Mouse (Mus musculus): ENCODE results near the gene Ddx23. TPM values are rescaled to one million over a fixed set of nuclear protein-coding genes. Genes with fewer than 3 reads are reported as not detected.

Gene Ddx23
- polyA plus RNA-seq, 1 experiment from 2014 or later: 10.0 TPM

DNA sequence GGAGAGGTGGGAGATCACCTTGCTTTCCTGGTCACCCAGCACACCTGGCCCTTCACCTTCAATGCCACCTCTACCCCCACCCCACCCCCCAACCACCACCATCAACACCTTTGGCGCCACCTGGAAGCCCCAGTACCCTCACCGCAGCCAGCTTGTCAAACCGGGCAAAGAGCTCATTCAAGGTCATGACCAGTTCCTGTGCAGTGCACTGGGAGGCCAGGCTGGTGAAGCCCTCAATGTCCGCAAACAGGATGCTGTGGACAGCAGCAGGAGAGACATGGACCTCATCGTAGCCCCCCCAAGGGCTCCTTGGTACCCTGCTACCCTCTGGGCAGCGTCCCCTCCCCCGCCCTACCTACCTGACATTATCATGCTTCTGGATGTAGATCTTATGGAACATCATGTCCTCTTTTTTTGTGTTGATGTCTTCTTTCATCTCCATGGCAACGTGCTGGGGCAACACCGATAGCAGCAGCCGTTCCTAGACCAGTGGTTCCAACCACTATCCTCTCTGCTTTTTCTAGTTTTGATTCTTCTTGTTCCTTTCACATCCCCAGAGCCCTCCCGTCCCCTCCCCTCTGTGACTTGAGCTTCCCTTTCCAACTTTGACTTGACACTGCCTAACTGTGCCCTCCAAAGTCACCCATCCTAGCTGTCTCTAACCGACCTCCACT is 62.5 kb downstream of the Ddx23 start:
- WGBS (ENCODE audit: insufficient replicate concordance): 82% methylated on average over 12 of the region's 12 CpGs
- Histone ChIP-seq H3K36me3 (ENCODE audit: control insufficient read depth, insufficient read depth) (peaks cover 56% of the 10 kb centered on the region), H3K27ac (ENCODE audit: low read length) (no peak overlapping the region), H3K9ac (ENCODE audit: low read depth, low read length) (no peak overlapping the region), H3K4me2 (ENCODE audit: low read depth, low read length) (no peak overlapping the region), H3K4me1 (ENCODE audit: control insufficient read depth, low read depth, low read length) (peaks cover 40% of the 10 kb centered on the region), H3K27me3 (ENCODE audit: control insufficient read depth, insufficient read depth, low read depth, low read length) (no peaks in the 10 kb centered on the region), H3K4me3 (ENCODE audit: low read depth, low read length) (no peak overlapping the region), H3K9me3 (replicated peaks; ENCODE audit: control insufficient read depth, low read length) (no peaks in the 10 kb centered on the region)
- ATAC-seq (ENCODE audit: low read depth): no peak

DNA sequence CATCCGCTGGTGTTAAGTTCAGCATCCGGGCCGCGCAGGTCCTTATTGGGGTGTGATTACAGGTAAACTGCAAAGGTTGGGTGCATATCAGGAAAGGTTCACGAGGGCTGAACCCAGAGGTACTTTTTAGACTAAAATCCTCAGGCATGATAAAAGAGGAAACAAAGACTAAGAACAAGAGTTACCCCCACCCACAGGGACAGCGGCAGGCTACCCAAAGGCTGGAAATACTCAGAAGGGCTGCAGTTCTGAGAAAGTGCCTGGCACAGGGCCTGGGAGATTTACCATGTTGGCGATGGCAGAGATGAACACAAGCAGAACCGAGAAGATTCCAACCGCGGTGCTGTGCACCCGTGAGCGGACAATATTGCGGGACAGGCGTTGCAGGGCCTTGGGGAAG is 66.1 kb downstream of the Ddx23 start:
- no peak overlapping the region for H3K27ac ChIP-seq (ENCODE audit: low read length)
- no peak overlapping the region for H3K9ac ChIP-seq (ENCODE audit: low read depth, low read length)
- no peak for ATAC-seq (ENCODE audit: low read depth)
- no peaks in the 10 kb centered on the region for H3K27me3 ChIP-seq (ENCODE audit: control insufficient read depth, insufficient read depth, low read depth, low read length)
- no peak overlapping the region for H3K4me2 ChIP-seq (ENCODE audit: low read depth, low read length)
- H3K4me3 ChIP-seq (ENCODE audit: low read depth, low read length): no peak overlapping the region
- peaks cover 76% of the 10 kb centered on the region for H3K36me3 ChIP-seq (ENCODE audit: control insufficient read depth, insufficient read depth)
- H3K4me1 ChIP-seq (ENCODE audit: control insufficient read depth, low read depth, low read length): peaks cover 6% of the 10 kb centered on the region
- H3K9me3 ChIP-seq (replicated peaks; ENCODE audit: control insufficient read depth, low read length): no peaks in the 10 kb centered on the region
- WGBS (ENCODE audit: insufficient replicate concordance): 91% methylated on average over 14 of the region's 14 CpGs

Other genes with a start within 250 kb of the Ddx23 start
- not detected in 2 replicates for gene Olfr282, start 231.7 kb downstream of the Ddx23 start, polyA plus RNA-seq (2015; fragmentation: Nextera tagmentation; extraction: Ambion mirVana)
- gene Olfr281, start 210.3 kb downstream of the Ddx23 start, polyA plus RNA-seq (2015; fragmentation: Nextera tagmentation; extraction: Ambion mirVana): not detected in 2 replicates
- gene OR5BS1P, start 193.0 kb downstream of the Ddx23 start, polyA plus RNA-seq (2015; fragmentation: Nextera tagmentation; extraction: Ambion mirVana): not detected in 2 replicates
- not detected in 2 replicates for gene Lalba, start 180.2 kb downstream of the Ddx23 start, polyA plus RNA-seq (2015; fragmentation: Nextera tagmentation; extraction: Ambion mirVana)
- gene Olfr279, start 170.5 kb downstream of the Ddx23 start, polyA plus RNA-seq (2015; fragmentation: Nextera tagmentation; extraction: Ambion mirVana): not detected in 2 replicates
- gene Kansl2, start 128.6 kb downstream of the Ddx23 start, polyA plus RNA-seq (2015; fragmentation: Nextera tagmentation; extraction: Ambion mirVana): 28.3 and 28.5 TPM in 2 replicates
- 24.3 and 25.9 TPM in 2 replicates for gene Ccnt1, start 92.0 kb downstream of the Ddx23 start, polyA plus RNA-seq (2015; fragmentation: Nextera tagmentation; extraction: Ambion mirVana)
- not detected in 2 replicates for gene 4930415O20Rik, start 91.9 kb downstream of the Ddx23 start, polyA plus RNA-seq (2015; fragmentation: Nextera tagmentation; extraction: Ambion mirVana)
- gene Adcy6, start 52.8 kb downstream of the Ddx23 start, polyA plus RNA-seq (2015; fragmentation: Nextera tagmentation; extraction: Ambion mirVana): 6.1 and 8.3 TPM in 2 replicates
- gene Cacnb3, start 32.1 kb downstream of the Ddx23 start, polyA plus RNA-seq (2015; fragmentation: Nextera tagmentation; extraction: Ambion mirVana): 0.55 and 0.84 TPM in 2 replicates
- gene Rnd1, start 14.6 kb upstream of the Ddx23 start, polyA plus RNA-seq (2015; fragmentation: Nextera tagmentation; extraction: Ambion mirVana): 0.78 and 1.1 TPM in 2 replicates
- not detected in 2 replicates for gene Ccdc65, start 45.3 kb upstream of the Ddx23 start, polyA plus RNA-seq (2015; fragmentation: Nextera tagmentation; extraction: Ambion mirVana)
- gene Fkbp11, start 65.3 kb upstream of the Ddx23 start, polyA plus RNA-seq (2015; fragmentation: Nextera tagmentation; extraction: Ambion mirVana): 172 and 182 TPM in 2 replicates
- gene Arf3, start 100.3 kb upstream of the Ddx23 start, polyA plus RNA-seq (2015; fragmentation: Nextera tagmentation; extraction: Ambion mirVana): 10.5 and 12.0 TPM in 2 replicates
- not detected in 2 replicates for gene Wnt10b, start 115.3 kb upstream of the Ddx23 start, polyA plus RNA-seq (2015; fragmentation: Nextera tagmentation; extraction: Ambion mirVana)
- gene Wnt1, start 127.0 kb upstream of the Ddx23 start, polyA plus RNA-seq (2015; fragmentation: Nextera tagmentation; extraction: Ambion mirVana): not detected in 2 replicates
- not detected in 2 replicates for gene Ddn, start 146.6 kb upstream of the Ddx23 start, polyA plus RNA-seq (2015; fragmentation: Nextera tagmentation; extraction: Ambion mirVana)
- 86.8 and 90.6 TPM in 2 replicates for gene Prkag1, start 168.6 kb upstream of the Ddx23 start, polyA plus RNA-seq (2015; fragmentation: Nextera tagmentation; extraction: Ambion mirVana)
- gene Kmt2d, start 208.3 kb upstream of the Ddx23 start, polyA plus RNA-seq (2015; fragmentation: Nextera tagmentation; extraction: Ambion mirVana): 3.9 and 4.0 TPM in 2 replicates
- gene Rhebl1, start 231.6 kb upstream of the Ddx23 start, polyA plus RNA-seq (2015; fragmentation: Nextera tagmentation; extraction: Ambion mirVana): 2.9 and 3.4 TPM in 2 replicates
- 0.11 TPM in 2 replicates for gene Dhh, start 235.6 kb upstream of the Ddx23 start, polyA plus RNA-seq (2015; fragmentation: Nextera tagmentation; extraction: Ambion mirVana)

Data from liver, embryonic 16.5 days (tissue).